Mouse (Mus musculus): ENCODE data around the gene Pagr1b.

Pagr1b gene

DNA sequence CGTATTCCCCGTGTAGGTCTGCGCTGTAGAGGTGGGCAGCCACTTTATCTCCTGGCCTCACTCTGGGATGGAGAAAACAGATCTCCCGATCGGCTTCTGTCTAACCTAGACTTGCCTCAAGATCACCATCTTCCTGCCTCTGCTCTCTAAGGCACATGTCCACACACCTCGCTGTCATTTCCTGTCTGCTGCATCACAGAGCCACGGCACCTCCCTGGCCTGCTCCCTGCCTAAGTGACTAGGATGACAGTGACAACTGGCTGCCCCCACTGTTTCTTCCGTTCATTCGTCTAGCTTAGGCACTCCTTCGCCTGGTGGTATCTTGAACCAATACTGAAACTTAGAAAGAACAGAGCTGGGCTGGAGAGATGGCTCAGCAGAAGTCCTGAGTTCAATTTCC is 16.7 kb downstream of the Pagr1b start:
- no peak for ATAC-seq (ENCODE audit: low TSS enrichment)

DNA sequence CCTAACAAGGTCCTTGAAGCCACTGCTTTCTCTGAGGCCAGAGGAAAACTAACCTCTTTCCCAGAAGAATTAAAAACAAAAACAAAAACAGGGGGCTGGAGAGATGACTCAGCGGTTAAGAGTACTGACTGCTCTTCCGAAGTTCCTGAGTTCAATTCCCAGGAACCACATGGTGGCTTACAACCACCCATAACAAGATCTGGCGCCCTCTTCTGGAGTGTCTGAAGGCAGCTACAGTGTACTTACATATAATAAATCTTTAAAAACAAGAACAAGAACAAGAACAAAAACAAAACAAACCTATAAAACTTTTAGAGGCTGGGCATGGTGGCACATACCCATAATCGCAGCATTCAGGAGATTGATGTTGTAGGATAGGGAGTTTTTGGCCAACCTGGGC is 19.8 kb downstream of the Pagr1b start:
- no peak for ATAC-seq (ENCODE audit: low TSS enrichment)

DNA sequence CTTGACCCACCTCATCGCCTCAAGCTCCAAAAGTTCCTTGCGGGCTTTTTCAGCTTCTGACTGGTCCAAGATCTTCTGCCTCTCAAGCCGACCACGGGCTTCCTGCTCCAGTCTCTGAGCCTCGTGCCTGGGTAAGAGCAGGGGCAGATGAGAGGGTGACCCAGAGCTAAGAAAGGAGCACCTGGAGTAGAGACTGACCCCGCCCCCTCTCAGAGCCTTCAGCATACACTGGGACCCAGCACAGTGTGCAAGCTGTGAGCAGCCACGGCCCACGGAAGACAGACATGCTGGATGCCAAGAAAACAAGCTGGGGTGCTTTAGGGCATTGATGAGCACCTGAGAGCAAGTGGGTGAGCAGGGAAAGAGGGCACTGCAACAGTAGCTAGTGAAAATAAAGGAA is 27.5 kb downstream of the Pagr1b start:
- ATAC-seq (ENCODE audit: low TSS enrichment), result no peak

DNA sequence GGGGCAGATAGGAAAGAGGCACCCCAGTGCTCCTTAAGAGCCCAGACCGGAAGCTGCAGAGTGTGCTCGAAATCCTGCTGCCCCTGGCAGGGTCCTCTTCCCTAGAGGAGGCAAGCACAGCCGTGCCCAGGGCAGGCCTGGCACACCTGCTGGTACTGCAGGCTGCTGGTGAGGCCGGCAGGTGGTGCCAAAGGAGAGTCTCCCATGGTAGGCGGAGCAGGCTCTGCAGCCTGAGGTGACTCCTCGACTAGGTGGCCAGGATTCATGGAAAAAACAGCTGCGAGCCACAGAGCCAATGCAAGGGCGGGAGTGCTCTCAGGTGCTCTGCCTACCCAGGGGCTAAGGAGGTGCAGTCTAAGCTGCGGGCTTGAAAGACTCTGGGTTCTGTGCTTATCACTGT is 30.0 kb downstream of the Pagr1b start:
- peak; percentile 47; the same call in 1 of the 2 replicates for ATAC-seq (ENCODE audit: low TSS enrichment)

DNA sequence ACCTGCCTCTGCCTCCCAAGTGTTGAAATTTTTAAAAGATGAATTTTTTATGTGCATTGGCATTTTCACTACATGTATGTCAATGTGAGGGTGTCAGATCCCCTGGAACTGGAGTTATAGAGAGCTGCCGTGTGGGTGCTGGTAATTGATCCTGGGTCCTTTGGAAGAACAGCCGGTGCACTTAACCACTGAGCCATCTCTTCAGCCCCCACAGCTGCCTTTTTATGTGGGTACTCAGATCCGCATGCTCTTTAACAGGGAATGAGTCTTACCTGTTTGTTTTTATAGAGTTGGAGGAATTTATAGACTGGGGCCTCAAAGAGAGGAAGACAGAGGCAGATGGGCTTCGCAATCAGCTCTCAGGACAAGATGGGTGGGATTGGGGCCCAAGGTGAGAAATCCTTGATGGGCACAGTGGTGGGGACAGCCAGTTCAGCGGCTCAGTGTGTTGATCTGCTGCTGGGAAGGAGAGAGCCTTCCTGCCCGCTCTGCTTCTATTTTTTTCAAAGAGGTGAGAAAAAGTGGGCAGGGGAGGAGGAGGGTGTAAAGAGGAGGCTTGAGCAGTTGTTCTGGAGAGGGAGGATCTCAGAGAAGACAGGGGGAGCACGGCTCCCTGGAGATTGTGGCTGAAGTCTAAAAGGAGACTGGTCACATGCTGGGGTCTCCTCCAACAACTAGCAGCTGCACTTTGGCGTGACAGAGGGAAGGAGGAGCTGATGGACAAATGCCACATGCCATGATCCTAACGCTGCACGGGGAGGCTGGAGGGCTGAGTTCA is 31.4 kb downstream of the Pagr1b start:
- ATAC-seq (ENCODE audit: low TSS enrichment), result peak; percentile 85

DNA sequence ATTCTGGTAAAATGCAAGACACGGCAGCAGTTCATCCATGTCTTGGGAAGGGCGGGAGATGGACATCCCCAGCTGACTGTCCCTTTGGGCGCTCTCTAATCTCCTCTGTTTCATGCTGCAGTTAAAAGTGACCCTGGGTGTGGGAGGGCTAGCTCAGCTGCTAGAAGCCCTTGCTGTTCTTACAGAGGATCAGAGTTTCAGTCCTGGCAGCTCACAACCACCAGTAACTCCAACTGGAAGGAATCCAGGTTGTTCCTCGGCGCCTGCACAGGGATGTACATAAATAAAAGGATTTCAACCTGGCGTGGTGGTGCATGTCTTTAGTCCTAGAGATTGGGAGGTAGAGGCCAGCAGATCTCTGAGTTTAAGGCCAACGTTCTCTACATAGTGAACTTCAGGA is 33.2 kb downstream of the Pagr1b start:
- no peak for ATAC-seq (ENCODE audit: low TSS enrichment)

DNA sequence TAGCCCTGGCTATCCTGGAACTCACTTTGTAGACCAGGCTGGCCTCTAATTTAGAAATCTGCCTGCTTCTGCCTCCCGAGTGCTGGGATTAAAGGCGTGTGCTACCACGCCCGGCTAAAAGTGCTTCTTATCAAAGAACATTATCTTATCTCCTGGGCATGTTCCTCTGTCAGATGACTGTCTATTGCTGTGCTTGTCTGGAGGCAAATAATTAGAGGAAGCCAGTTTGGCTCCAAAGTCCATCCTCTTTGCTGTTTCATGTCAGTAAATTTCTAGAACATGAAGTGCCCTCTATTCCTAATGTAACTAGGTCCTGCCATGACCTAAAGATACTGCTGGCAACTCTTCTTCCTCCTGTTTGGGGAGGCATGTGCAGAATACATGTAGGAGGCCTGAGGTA is 34.2 kb downstream of the Pagr1b start:
- ATAC-seq (ENCODE audit: low TSS enrichment), result no peak

DNA sequence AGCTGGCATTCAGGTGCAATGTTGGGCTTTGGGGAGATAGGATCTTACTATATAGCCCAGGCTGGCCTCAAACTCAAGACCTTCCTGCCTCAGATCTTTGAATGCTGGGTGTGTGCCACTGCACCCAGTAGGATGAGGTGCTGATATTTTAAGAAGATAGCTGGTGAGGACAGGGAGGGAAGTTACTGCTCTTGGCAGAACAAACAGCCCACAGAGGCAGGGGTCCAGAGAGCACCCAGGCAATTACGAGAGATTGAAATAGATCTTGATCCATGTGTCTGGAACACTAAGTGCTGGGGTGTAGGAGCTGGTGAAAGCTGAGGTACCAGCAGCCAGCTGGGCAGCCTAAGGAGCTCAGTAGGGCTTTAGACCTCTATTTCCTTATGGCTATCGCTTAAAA is 34.7 kb downstream of the Pagr1b start:
- ATAC-seq (ENCODE audit: low TSS enrichment), result no peak

DNA sequence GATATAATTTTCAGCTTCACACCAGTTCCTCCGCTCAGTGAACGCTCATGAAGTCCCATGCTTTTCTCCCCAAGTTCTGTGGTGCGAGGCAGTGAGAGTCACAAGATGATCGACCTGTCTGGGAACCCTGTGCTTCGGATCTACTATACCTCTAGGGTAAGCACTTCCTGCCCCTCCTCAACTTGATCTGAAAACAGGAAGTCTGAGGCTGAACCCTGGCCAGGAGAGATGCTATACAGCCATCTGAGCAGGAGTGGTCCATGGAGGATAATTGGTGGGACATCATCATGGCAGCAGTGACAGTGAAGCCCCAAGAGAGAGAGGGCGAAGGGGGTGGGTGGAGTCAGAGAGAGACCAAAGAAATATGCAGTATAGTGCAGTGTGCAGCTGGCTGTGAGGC is 37.4 kb downstream of the Pagr1b start:
- no peak for ATAC-seq (ENCODE audit: low TSS enrichment)

DNA sequence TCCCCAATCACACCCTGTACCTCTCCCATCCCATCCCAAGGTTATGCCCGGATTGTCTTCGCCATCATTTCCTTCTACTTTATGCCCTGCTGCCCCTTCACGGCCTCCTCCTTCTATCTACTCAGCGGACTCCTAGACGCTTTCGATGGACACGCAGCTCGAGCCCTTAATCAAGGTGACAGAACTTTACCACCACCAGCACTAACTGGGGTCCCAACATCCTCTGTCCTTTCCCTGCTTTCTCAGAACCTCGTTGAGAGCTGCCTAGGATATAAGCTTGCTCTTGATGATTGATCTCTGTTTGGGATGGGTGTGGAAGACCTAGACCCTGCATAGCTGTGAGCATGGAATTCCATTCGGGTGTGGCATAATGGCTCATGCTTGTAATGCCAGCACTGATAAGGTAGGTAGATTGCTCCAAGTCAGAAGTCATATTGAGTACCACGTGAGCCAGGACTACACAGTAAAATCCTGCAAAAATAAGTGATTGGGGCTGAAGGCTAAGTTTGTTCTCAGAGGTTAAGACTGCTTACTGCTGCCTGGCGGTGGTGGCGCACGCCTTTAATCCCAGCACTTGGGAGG is 39.3 kb downstream of the Pagr1b start:
- ATAC-seq (ENCODE audit: low TSS enrichment), result no peak

DNA sequence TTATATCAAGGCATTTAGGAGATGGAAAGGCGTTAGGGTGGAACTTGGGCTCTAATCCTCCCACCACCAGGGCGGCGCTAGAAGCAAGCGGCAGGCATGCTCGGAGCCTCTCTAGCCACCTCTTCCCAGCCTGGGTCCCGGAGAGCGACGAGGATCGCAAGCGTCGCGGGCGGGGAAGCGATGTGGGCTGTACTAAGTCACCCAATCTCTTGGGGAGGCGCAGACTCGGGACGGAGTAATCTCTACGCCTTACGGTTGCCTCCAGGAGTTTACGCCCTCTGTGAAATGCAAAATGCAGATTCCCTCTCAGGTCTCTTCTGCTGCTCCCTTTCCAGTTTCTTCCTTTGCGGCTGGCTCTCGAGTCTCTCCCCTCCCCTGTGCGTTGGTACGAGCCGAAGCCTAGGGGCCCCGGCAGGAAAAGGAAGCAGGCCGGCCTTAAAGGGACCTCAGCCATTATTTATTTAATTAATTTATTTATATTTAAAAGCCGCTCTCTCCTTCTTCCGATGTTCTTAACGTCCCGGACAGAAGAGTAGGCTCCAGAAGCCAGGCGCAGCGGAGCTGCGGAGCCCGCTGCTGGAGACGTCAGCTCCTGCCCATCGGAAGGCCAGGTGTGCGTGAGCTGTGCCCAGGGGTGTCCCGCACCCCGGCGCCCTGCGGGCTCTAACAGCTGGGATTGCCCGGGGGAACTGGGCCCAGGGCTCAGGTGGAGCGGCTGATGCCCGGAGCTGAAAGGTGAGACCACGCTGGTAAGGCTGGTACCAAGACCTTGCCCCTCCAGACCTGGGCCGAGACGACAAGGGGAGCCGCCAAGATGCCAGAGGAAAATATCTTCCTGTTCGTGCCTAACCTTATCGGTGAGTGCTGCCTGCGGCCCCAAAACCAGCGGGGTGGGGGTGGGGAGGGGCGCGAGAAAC is 40.1 kb downstream of the Pagr1b start, which contains the start of gene Cdiptos:
Gene Cdiptos, minus strand, starts transcription at position 149 of the 917 bp plus-strand sequence.
- peak; percentile 93 for ATAC-seq (ENCODE audit: low TSS enrichment)

DNA sequence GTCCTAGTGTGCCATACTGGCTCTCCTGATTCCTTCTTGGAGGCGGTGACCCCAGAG is 40.6 kb downstream of the Pagr1b start, which contains the start of gene Cdipt:
Gene Cdipt, plus strand, starts transcription at position 22 of the 57 bp plus-strand sequence.
- ATAC-seq (ENCODE audit: low TSS enrichment), result no peak

DNA sequence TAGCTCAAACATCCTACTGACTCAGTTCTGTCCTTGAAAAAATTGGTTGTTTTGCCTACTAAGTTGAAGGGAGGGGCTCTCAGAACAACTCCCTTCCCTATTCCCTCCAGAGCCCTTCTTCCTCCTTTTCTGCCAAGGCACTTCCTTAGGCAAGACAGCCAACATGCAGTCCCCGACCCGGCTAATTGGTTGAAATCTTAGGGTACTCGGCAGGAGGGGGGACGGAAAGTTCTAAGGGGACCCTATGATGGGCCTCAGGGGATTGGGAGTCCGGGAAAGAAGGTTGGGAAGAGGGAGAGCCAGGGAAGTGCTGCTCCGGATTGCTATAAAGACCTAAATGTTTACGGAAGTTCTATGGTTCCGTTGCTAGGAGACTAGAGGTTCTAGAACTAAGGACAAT is 40.8 kb downstream of the Pagr1b start:
- 0 out of 2 replicates have a peak, but pooled peaks have one; percentile 5 for ATAC-seq (ENCODE audit: low TSS enrichment)

DNA sequence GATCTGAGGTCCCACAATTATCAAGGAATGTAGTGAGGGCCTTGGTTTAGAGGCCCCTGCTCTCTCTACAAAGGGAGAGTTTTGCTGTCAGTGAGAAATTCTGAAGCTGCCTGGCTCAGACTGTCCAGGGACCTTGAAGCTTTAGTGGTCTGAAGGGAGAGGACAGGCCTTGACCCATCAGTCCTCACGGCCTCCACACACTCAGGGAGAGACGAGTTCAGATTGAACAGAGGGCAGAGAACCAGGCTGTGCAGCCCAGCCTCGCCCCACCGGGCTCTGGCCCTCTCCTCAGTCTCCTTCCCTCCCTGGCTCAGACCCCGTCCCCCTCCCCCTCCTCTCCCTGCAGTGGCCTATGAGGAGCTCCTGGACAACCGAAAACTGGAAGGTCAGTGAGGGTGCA is 48.9 kb downstream of the Pagr1b start:
- ATAC-seq (ENCODE audit: low TSS enrichment), result no peak

DNA sequence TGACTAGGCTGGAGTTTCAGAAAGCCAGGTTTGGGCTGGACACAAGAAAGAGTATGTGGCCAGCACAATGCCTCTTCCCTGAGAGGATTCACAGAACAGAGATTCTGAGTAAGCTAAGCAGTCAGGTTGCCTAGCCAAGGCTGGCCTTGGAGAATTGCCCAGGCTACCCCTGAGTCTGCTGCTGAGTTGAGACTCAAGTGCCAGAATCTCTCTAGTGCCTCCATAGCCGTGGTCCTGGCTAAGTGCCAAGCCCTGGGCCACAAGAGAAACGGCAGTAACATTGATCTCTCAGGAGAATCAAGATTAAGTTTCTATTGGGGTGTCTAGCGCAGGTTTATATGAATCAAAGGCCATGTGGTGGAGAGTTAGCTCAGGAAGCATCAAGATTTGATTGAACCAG is 50.7 kb downstream of the Pagr1b start:
- no peak for ATAC-seq (ENCODE audit: low TSS enrichment)

DNA sequence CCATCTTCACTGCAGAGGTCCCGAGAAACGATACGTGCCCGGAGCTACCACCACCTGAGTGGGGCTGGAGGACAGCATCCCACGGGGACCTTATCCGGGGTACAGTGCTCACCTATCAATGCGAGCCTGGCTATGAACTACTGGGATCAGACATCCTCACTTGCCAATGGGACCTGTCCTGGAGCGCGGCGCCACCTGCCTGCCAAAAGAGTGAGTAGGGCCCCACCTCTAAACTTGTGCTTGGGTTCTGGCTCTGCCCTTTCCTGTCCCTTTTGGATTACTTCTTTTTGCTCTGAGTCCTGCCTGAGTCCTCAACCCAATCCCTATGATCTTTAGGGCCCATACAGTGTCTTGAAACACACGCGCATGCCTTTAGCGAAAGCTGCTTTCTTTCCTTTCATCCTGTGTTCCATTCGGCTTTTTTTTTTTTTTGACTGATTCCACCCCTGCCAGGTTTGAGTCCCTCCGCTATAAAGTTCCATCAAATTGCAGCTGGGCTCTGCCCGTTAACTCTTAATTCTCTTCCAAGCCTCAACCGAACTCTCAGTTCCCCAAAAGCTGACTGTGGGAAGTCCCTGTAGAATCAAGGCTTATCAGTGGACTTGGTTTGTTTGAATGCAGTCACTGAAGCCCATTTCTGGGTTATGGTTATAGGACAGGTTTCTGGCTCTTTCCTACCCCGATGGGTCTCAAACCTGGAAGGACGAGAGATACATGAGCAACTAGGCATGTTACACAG is 52.6 kb downstream of the Pagr1b start:
- ATAC-seq (ENCODE audit: low TSS enrichment), result no peak

DNA sequence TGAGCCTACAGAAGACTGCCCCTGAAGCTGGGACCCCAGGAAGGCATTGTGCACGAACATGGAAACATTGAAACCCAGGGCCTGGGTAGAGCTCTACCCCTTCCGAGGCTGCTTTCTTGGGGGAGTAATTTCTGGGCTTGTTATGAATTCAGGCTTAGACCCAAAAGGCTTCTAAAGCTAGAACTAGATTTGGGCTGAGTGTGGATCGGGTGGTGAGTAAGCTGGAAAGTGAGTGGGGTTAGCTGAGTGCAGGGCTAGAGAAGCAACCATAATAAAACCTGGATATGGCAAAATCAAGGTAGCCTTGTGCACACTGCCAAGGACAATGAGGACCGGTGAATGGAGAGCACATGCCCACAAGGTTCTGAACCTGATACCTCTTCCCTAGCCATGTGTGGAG is 54.3 kb downstream of the Pagr1b start:
- peak; percentile 60; the same call in 1 of the 2 replicates for ATAC-seq (ENCODE audit: low TSS enrichment)

DNA sequence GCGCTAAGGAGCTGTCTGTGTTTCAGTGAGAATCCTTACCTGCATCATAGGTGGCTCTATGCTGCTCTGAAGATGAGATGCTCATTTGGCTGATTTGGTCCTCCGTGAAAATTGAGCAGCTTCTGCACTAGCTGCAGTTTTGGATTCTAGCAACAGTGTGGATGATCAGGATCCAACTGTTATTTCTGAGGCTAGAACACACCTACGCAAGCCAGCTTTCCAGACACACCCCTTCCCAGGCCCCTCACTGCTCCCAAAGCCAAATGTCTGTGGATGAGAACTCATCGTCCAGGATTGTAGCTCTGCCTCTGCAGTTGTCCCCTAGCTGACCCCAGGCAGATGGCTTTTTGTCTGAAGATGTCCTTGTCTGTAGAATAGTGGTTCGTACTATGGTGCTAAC is 55.2 kb downstream of the Pagr1b start:
- peak; percentile 61; the same call in 1 of the 2 replicates for ATAC-seq (ENCODE audit: low TSS enrichment)

DNA sequence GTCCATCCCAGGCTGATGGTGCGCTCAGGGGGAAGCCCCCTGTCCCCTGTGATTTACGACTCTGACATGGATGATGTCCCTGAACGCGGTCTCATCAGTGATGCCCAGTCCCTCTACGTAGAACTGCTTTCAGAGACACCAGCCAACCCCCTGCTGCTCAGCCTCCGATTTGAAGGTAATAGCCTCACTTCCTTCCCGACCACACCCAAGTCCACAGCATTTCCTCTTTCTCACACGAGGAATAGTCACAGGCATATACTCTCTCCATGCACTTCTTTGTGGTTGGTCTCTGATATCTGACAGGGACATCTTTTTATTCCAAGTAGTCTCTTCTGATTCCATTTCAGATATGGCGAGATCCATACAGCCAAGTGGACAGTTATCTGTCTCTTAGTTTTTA is 56.5 kb downstream of the Pagr1b start:
- no peak for ATAC-seq (ENCODE audit: low TSS enrichment)

DNA sequence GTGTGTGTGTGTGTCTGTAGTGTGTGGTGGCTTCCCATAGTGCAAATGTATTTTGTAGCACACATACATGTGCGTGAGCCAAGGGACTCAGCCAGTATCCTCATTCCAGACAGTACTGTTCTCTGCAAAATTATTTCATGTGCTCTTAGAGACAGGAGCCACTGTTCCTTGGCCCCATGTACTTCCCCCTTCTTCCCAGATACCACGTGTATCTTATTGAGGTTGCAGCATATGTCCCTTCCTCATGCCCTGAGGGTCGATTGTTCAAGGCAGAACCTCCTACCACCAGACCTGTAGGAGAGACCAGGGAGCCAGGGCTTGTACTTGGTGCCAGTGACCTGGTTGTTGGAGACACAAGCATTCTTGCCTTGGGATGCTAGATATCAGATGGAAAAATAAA is 61.2 kb downstream of the Pagr1b start:
- no peak for ATAC-seq (ENCODE audit: low TSS enrichment)

DNA sequence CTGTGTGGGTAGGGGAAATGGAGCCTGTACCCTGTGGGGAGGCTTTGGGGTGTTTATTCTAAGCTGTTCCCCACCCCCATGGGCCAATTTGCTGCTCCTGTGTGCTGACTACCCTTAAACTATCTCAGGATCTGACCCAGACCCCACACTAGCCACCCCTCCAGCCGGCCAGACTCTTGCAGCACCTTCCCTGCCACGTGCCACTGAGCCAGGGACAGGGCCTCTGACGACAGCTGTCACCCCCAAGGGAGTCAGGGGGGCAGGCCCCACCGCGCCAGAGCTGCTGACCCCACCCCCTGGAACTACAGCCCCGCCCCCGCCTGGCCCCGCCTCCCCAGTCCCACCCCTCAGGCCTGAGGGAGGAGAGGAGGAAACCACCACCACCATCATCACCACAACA is 63.6 kb downstream of the Pagr1b start:
- no peak for ATAC-seq (ENCODE audit: low TSS enrichment)

DNA sequence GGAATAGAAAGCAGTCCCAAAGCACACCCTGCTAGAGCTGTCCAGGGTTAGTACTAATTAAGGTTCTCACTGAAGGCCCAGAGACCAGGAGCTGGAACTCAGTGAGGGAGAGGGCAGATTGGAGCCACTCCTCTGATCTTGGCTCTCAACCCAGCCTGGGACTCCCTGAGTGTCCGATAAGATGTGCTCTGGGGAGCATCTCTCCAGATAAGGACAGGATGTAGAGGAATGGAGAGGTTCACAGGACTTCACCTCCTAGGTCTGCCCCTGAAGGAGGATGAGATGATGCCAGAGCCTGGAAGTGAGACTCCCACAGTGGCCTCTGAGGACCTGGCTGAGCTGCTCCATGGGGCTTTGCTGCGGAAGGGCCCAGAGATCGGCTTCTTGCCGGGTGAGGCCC is 64.5 kb downstream of the Pagr1b start:
- ATAC-seq (ENCODE audit: low TSS enrichment), result no peak
